Mouse (Mus musculus): ENCODE results near the gene Cyp19a1.

Cyp19a1 gene

GRCm38 (mm10) chr9:54268010-54268409 is at the start of gene Cyp19a1:
TSS of gene Cyp19a1 (minus strand) at chr9:54268110.
- DNase-seq (ENCODE audit: low spot score), result no peak

- no peak for DNase-seq (ENCODE audit: low spot score)
These were observed 48.5 kb upstream of the Cyp19a1 start for GRCm38 (mm10) chr9:54316363-54316762.

- DNase-seq (ENCODE audit: low spot score), result no peak
These were observed 40.9 kb upstream of the Cyp19a1 start for GRCm38 (mm10) chr9:54308751-54309358.

- no peak for DNase-seq (ENCODE audit: low spot score)
These were observed 40.3 kb upstream of the Cyp19a1 start for GRCm38 (mm10) chr9:54308209-54308608.

GRCm38 (mm10) chr9:54301255-54301654 is 33.3 kb upstream of the Cyp19a1 start:
- DNase-seq (ENCODE audit: low spot score), result no peak

GRCm38 (mm10) chr9:54299792-54300191 is 31.9 kb upstream of the Cyp19a1 start:
- no peak for DNase-seq (ENCODE audit: low spot score)

- DNase-seq (ENCODE audit: low spot score), result no peak
These were observed 31.5 kb upstream of the Cyp19a1 start for GRCm38 (mm10) chr9:54299389-54299788.

GRCm38 (mm10) chr9:54287804-54288203 is 19.9 kb upstream of the Cyp19a1 start:
- DNase-seq (ENCODE audit: low spot score), result no peak

- DNase-seq (ENCODE audit: low spot score), result no peak
These were observed 18.5 kb upstream of the Cyp19a1 start, which contains the start of gene Gldn for GRCm38 (mm10) chr9:54286331-54286987. TSS of gene Gldn (plus strand) at chr9:54286486.

- no peak for DNase-seq (ENCODE audit: low spot score)
These were observed 11.2 kb upstream of the Cyp19a1 start for GRCm38 (mm10) chr9:54279046-54279589.

- DNase-seq (ENCODE audit: low spot score), result no peak
These were observed 7.4 kb upstream of the Cyp19a1 start for GRCm38 (mm10) chr9:54275283-54275682.

- no peak for DNase-seq (ENCODE audit: low spot score)
These were observed 3.0 kb upstream of the Cyp19a1 start for GRCm38 (mm10) chr9:54270889-54271288.

- no peak for DNase-seq (ENCODE audit: low spot score)
These were observed 2.1 kb upstream of the Cyp19a1 start for GRCm38 (mm10) chr9:54269987-54270386.

- no peak for DNase-seq (ENCODE audit: low spot score)
These were observed 3.2 kb downstream of the Cyp19a1 start for GRCm38 (mm10) chr9:54264754-54265153.

GRCm38 (mm10) chr9:54244869-54245665 is 22.8 kb downstream of the Cyp19a1 start:
- DNase-seq (ENCODE audit: low spot score), result no peak

GRCm38 (mm10) chr9:54227580-54227979 is 40.3 kb downstream of the Cyp19a1 start:
- no peak for DNase-seq (ENCODE audit: low spot score)

GRCm38 (mm10) chr9:54216511-54216910 is 51.4 kb downstream of the Cyp19a1 start:
- no peak for DNase-seq (ENCODE audit: low spot score)

- DNase-seq (ENCODE audit: low spot score), result no peak
These were observed 53.0 kb downstream of the Cyp19a1 start for GRCm38 (mm10) chr9:54214881-54215280.

GRCm38 (mm10) chr9:54194790-54195189 is 73.1 kb downstream of the Cyp19a1 start:
- no peak for DNase-seq (ENCODE audit: low spot score)

- no peak for DNase-seq (ENCODE audit: low spot score)
These were observed 76.5 kb downstream of the Cyp19a1 start for GRCm38 (mm10) chr9:54191435-54191834.

GRCm38 (mm10) chr9:54182484-54182883 is 85.4 kb downstream of the Cyp19a1 start:
- DNase-seq (ENCODE audit: low spot score), result no peak

GRCm38 (mm10) chr9:54181330-54181729 is 86.6 kb downstream of the Cyp19a1 start:
- no peak for DNase-seq (ENCODE audit: low spot score)

GRCm38 (mm10) chr9:54180216-54180615 is 87.7 kb downstream of the Cyp19a1 start:
- no peak for DNase-seq (ENCODE audit: low spot score)
